Mouse (Mus musculus) midbrain, embryonic 13.5 days (tissue): Measurements from ENCODE around the gene Ifrd2. TPM values are rescaled to one million over a fixed set of nuclear protein-coding genes. Genes with fewer than 3 reads are reported as not detected.
"Not testable (repeated sequence)": the region's sequence is repeated elsewhere in the genome, so short reads cannot be mapped to it uniquely, and the experiment has no call there.

Source experiments
- ATAC-seq: fragments of 200-750 bp; cut with Nextera tagmentation; 2 replicates; pipeline ENCODE4 v1.8.0; 2017; ENCODE audit warnings: mild to moderate bottlenecking, moderate TSS enrichment, moderate library complexity
- H3K27ac ChIP-seq: fragments of 300-500 bp; sonication (generic); 2 replicates; pipeline ENCODE4 v1.5.1; 2015; ENCODE audit warnings: inconsistent platforms, mild to moderate bottlenecking, moderate library complexity
- H3K27me3 ChIP-seq: fragments of 300-500 bp; sonication (generic); 2 replicates; pipeline ENCODE4 v1.6.1; 2015; ENCODE audit warnings: mild to moderate bottlenecking, inconsistent platforms
- H3K36me3 ChIP-seq: fragments of 300-500 bp; sonication (generic); 2 replicates; pipeline ENCODE4 v1.6.1; 2015; ENCODE audit warnings: mild to moderate bottlenecking, inconsistent platforms
- H3K4me1 ChIP-seq: fragments of 300-500 bp; sonication (generic); replicated peaks from 2 replicates; pipeline ENCODE4 v1.6.1; 2015; ENCODE audit warnings: inconsistent platforms
- H3K4me2 ChIP-seq: fragments of 300-500 bp; sonication (generic); replicated peaks from 2 replicates; pipeline ENCODE4 v1.6.1; 2015; ENCODE audit warnings: moderate library complexity, mild to moderate bottlenecking, inconsistent platforms
- H3K4me3 ChIP-seq: fragments of 300-500 bp; sonication (generic); replicated peaks from 2 replicates; pipeline ENCODE4 v1.5.1; 2015; ENCODE audit warnings: mild to moderate bottlenecking, inconsistent platforms
- H3K9ac ChIP-seq: fragments of 300-500 bp; sonication (generic); replicated peaks from 2 replicates; pipeline ENCODE4 v1.6.1; 2015; ENCODE audit warnings: mild to moderate bottlenecking, inconsistent platforms
- H3K9me3 ChIP-seq: fragments of 300-500 bp; sonication (generic); 2 replicates; pipeline ENCODE4 v1.6.1; 2016; ENCODE audit warnings: mild to moderate bottlenecking, inconsistent platforms
- WGBS: fragments of 180-500 bp; shearing (Covaris S2); methylation state at CpG from one replicate; pipeline ENCODE4 v1.1.7; 2015; 5-methylcytosine and 5-hydroxymethylcytosine counted together
- polyA plus RNA-seq: library from polyadenylated mRNA; unstranded; fragments of >200 nt; fragmentation: Nextera tagmentation; extraction: Ambion mirVana; gene quantifications from 2 replicates; pipeline ENCODE4 v1.2.1, GENCODE M21; 2015

Gene Ifrd2
- polyA plus RNA-seq, 1 experiment from 2014 or later: 14.7 TPM

GRCm38 (mm10) chr9:107568331-107569261 is 18.8 kb upstream of the Ifrd2 start:
- Histone ChIP-seq H3K9ac (peak overlapping the region; percentile 96), H3K9me3 (no peaks in the 10 kb centered on the region), H3K27me3 (no peaks in the 10 kb centered on the region), H3K4me3 (peak overlapping the region; percentile 71), H3K4me2 (peak overlapping the region; percentile 96), H3K27ac (peak overlapping the region; percentile 89), H3K4me1 (peaks cover 67% of the 10 kb centered on the region), H3K36me3 (peaks cover 59% of the 10 kb centered on the region)
- under 1% methylated on average over 41 of the region's 41 CpGs for WGBS
- ATAC-seq: peak; percentile 91

- Histone ChIP-seq H3K4me3 (peak overlapping the region; percentile 71), H3K4me1 (peaks cover 60% of the 10 kb centered on the region), H3K36me3 (peaks cover 61% of the 10 kb centered on the region), H3K9ac (peak overlapping the region; percentile 96), H3K27me3 (no peaks in the 10 kb centered on the region), H3K27ac (peak overlapping the region; percentile 89), H3K9me3 (no peaks in the 10 kb centered on the region), H3K4me2 (peak overlapping the region; percentile 96)
- ATAC-seq: peak; percentile 47
- under 1% methylated on average over 22 of the region's 23 CpGs for WGBS
Observed at GRCm38 (mm10) chr9:107569270-107569669, 18.2 kb upstream of the Ifrd2 start.

- peaks cover 60% of the 10 kb centered on the region for H3K36me3 ChIP-seq
- 50% methylated on average over 13 of the region's 13 CpGs for WGBS
- no peak for ATAC-seq
Observed at GRCm38 (mm10) chr9:107570016-107570415, 17.4 kb upstream of the Ifrd2 start.

DNA sequence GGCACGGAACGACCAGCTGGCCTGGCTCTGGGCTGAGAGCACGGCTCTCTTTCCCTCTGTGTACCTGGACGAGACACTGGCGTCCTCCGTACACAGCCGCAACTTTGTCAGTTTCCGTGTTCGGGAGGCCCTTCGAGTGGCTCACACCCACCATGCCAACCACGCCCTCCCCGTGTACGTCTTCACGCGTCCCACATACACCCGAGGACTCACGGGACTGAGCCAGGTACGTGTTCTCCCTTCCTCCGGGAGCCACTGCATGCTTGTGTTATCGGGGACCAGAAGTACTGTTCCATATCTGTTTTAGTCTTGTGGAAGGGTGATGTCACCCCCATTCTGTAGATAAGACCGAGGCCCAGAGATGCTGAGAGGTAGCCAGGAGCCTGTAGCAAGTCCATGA is 16.6 kb upstream of the Ifrd2 start:
- Histone ChIP-seq H3K4me3 (peak overlapping the region; percentile 71), H3K4me2 (peak overlapping the region; percentile 96), H3K27ac (no peak overlapping the region), H3K27me3 (no peaks in the 10 kb centered on the region), H3K4me1 (peaks cover 54% of the 10 kb centered on the region), H3K9ac (peak overlapping the region; percentile 96), H3K9me3 (no peaks in the 10 kb centered on the region), H3K36me3 (peaks cover 53% of the 10 kb centered on the region)
- WGBS: 95% methylated on average over 21 of the region's 21 CpGs
- no peak for ATAC-seq

More at GRCm38 (mm10) chr9:107570016-107570415, 17.4 kb upstream of the Ifrd2 start:
- Histone ChIP-seq H3K4me3 (peak overlapping the region; percentile 71), H3K4me2 (peak overlapping the region; percentile 96), H3K27me3 (no peaks in the 10 kb centered on the region), H3K9me3 (no peaks in the 10 kb centered on the region), H3K27ac (peak overlapping the region; percentile 89), H3K9ac (peak overlapping the region; percentile 96), H3K4me1 (peaks cover 59% of the 10 kb centered on the region)

DNA sequence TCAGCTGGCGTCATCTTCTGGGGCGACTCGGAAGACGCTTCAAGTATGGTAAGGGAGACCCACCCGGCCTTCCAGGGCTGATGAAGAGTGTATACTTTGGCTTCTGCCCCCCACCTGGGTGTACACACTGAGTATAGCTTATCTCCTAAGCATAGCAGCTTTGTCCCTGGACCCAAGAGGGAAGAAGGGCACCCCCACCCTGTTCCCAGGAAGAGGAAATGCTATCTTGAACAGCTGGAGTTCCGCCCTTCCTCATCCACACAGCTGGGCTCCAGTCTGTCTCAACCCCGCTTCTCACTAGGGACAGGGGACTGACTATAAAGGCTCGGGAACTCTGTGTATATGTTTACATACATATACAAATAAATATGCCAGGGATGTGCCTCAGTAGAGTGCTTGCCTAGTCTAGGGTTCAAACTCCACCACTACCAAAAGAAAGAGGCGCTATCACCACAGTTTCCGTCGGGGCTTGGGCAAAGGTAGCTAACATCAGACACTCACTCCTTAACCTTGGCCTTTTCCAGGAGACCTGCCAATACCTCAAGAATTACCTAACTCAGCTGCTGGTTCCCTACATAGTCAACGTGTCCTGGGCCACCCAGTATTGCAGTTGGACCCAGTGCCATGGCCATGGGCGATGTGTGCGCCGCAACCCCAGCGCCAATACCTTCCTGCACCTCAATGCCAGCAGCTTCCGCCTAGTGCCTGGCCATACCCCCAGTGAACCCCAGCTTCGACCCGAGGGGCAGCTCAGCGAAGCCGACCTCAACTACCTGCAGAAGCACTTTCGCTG is 15.7 kb upstream of the Ifrd2 start:
- H3K27ac ChIP-seq: peak overlapping the region; percentile 14; the same call in 1 of the 2 replicates
- peaks cover 51% of the 10 kb centered on the region for H3K4me1 ChIP-seq
- H3K36me3 ChIP-seq: peaks cover 44% of the 10 kb centered on the region
- no peak for ATAC-seq
- no peaks in the 10 kb centered on the region for H3K27me3 ChIP-seq
- H3K9me3 ChIP-seq: no peaks in the 10 kb centered on the region
- peak overlapping the region; percentile 71; the same call in 1 of the 2 replicates for H3K4me3 ChIP-seq
- H3K9ac ChIP-seq: peak overlapping the region; percentile 34; the same call in 1 of the 2 replicates
- 94% methylated on average over 22 of the region's 22 CpGs for WGBS
- H3K4me2 ChIP-seq: peak overlapping the region; percentile 96

GRCm38 (mm10) chr9:107572327-107572662 is 15.1 kb upstream of the Ifrd2 start:
- no peak for ATAC-seq
- peak overlapping the region; percentile 14; the same call in 1 of the 2 replicates for H3K27ac ChIP-seq
- peaks cover 44% of the 10 kb centered on the region for H3K36me3 ChIP-seq

GRCm38 (mm10) chr9:107573774-107574173 is 13.7 kb upstream of the Ifrd2 start:
- ATAC-seq: not testable (repeated sequence)
- WGBS: 74% methylated on average over 6 of the region's 6 CpGs

More at GRCm38 (mm10) chr9:107572327-107572662, 15.1 kb upstream of the Ifrd2 start:
- Histone ChIP-seq H3K4me3 (0 out of 2 replicates have a peak overlapping the region, but pooled peaks have one; percentile 1), H3K4me1 (peaks cover 52% of the 10 kb centered on the region), H3K27me3 (no peaks in the 10 kb centered on the region), H3K9me3 (no peaks in the 10 kb centered on the region), H3K4me2 (0 out of 2 replicates have a peak overlapping the region, but pooled peaks have one; percentile 6), H3K9ac (peak overlapping the region; percentile 23; the same call in 1 of the 2 replicates)
- WGBS: 98% methylated on average over 2 of the region's 2 CpGs

GRCm38 (mm10) chr9:107575579-107576356 is 11.7 kb upstream of the Ifrd2 start:
- ATAC-seq: no peak
- Histone ChIP-seq H3K27ac (peak overlapping the region; percentile 15; the same call in 1 of the 2 replicates), H3K9me3 (no peaks in the 10 kb centered on the region), H3K4me3 (no peak overlapping the region), H3K4me2 (no peak overlapping the region), H3K27me3 (no peaks in the 10 kb centered on the region), H3K36me3 (peaks cover 38% of the 10 kb centered on the region), H3K4me1 (peaks cover 55% of the 10 kb centered on the region), H3K9ac (no peak overlapping the region)
- WGBS: 92% methylated on average over 14 of the region's 14 CpGs

More at GRCm38 (mm10) chr9:107573774-107574173, 13.7 kb upstream of the Ifrd2 start:
- H3K9me3 ChIP-seq, H3K4me3 ChIP-seq, H3K9ac ChIP-seq, H3K4me2 ChIP-seq, H3K27ac ChIP-seq, H3K27me3 ChIP-seq: not testable (repeated sequence)
- H3K4me1 ChIP-seq: peaks cover 51% of the 10 kb centered on the region
- H3K36me3 ChIP-seq: peaks cover 44% of the 10 kb centered on the region

DNA sequence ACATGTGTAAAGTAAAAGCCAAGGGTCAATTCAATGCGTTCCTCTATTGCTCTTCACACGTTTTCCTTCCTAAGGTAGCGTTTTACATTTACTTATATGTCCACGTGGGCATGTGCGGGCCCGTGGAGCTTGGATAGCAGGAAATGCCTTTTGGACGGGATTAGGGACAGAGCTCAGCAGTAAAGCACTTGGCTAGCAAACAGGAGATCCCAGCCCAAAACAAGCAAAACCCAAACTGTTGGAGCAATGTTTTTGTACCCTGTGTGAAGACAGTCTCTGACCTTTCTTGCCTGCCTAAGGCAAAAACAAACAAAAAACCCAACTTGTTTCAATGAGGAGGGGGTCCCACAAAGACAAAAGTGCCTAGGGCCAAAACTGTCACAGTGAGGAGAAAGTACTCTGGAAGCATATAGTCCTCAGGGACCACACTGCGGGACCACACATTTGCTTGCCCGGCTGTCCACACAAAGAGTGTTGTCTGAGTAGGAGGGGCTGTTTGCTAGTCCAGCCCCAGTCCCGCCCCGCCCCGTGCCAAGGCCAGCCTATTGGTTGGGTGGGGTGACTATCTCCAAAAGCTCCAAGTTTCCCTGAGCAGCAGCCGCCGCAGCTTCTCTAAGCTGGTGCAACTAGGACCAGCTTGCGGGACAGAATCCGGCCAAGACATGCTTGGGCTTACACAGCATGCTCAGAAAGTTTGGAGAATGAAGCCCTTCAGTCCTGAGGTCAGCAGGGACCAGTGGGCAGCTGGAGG is 10.9 kb upstream of the Ifrd2 start, which contains the start of gene Hyal1:
Gene Hyal1, plus strand, starts transcription at position 571 of the 751 bp plus-strand sequence.
- Histone ChIP-seq H3K9me3 (no peaks in the 10 kb centered on the region), H3K27ac (peak within 1 kb of the TSS; percentile 22), H3K4me2 (peak within 1 kb of the TSS; percentile 44), H3K9ac (peak within 1 kb of the TSS; percentile 42), H3K4me3 (peak within 1 kb of the TSS; percentile 27), H3K4me1 (peaks cover 55% of the 10 kb centered on the region), H3K36me3 (peaks cover 30% of the 10 kb centered on the region), H3K27me3 (no peaks in the 10 kb centered on the region)
- WGBS: 28% methylated on average over 16 of the region's 16 CpGs
- ATAC-seq: peak; percentile 59; the same call in 1 of the 2 replicates

GRCm38 (mm10) chr9:107577871-107578270 is 9.6 kb upstream of the Ifrd2 start:
- Histone ChIP-seq H3K27ac (no peak overlapping the region), H3K4me3 (no peak overlapping the region), H3K4me2 (no peak overlapping the region), H3K27me3 (no peaks in the 10 kb centered on the region), H3K4me1 (peaks cover 50% of the 10 kb centered on the region), H3K9me3 (no peaks in the 10 kb centered on the region), H3K36me3 (peaks cover 22% of the 10 kb centered on the region), H3K9ac (no peak overlapping the region)
- 94% methylated on average over 10 of the region's 10 CpGs for WGBS
- ATAC-seq: no peak
